Mouse (Mus musculus): ENCODE measurements around the gene Vsig10. TPM values are rescaled to one million over a fixed set of nuclear protein-coding genes. Genes with fewer than 3 reads are reported as not detected.

The Vsig10 gene
- polyA plus RNA-seq, 1 experiment from 2014 or later: 2.0 TPM

- ATAC-seq (ENCODE audit: low FRiP score) (no peak), DNase-seq (ENCODE audit: low spot score) (peak; percentile 76)
- Histone ChIP-seq H3K27me3 (ENCODE audit: control insufficient read depth, insufficient read depth, low read length) (no peaks in the 10 kb centered on the region), H3K27ac (ENCODE audit: low read depth, low read length) (no peak overlapping the region), H3K36me3 (ENCODE audit: control insufficient read depth, insufficient read depth, low read length) (no peaks in the 10 kb centered on the region), H3K4me2 (replicated peaks; ENCODE audit: low read depth, low read length) (no peak overlapping the region), H3K9me3 (ENCODE audit: control insufficient read depth, low read length) (no peaks in the 10 kb centered on the region), H3K9ac (ENCODE audit: low read depth, low read length) (no peak overlapping the region), H3K4me3 (ENCODE audit: low read depth, low read length) (no peak overlapping the region), H3K4me1 (replicated peaks; ENCODE audit: control insufficient read depth, insufficient read depth, low read length) (no peaks in the 10 kb centered on the region)
- WGBS: 45% methylated on average over 11 of the region's 11 CpGs
Measured at GRCm38 (mm10) chr5:117307699-117308098, 11.2 kb upstream of the Vsig10 start.

- Histone ChIP-seq H3K4me2 (replicated peaks; ENCODE audit: low read depth, low read length) (0 out of 2 replicates have a peak overlapping the region, but pooled peaks have one; percentile 2), H3K9ac (ENCODE audit: low read depth, low read length) (no peak overlapping the region), H3K27ac (ENCODE audit: low read depth, low read length) (no peak overlapping the region), H3K4me3 (ENCODE audit: low read depth, low read length) (no peak overlapping the region), H3K9me3 (ENCODE audit: control insufficient read depth, low read length) (no peaks in the 10 kb centered on the region), H3K36me3 (ENCODE audit: control insufficient read depth, insufficient read depth, low read length) (no peaks in the 10 kb centered on the region), H3K27me3 (ENCODE audit: control insufficient read depth, insufficient read depth, low read length) (peaks cover 4% of the 10 kb centered on the region; the same call in 1 of the 2 replicates), H3K4me1 (replicated peaks; ENCODE audit: control insufficient read depth, insufficient read depth, low read length) (no peaks in the 10 kb centered on the region)
- DNase-seq (ENCODE audit: low spot score) (peak; percentile 46), ATAC-seq (ENCODE audit: low FRiP score) (no peak)
- WGBS: 28% methylated on average over 13 of the region's 14 CpGs
Measured at GRCm38 (mm10) chr5:117313420-117313819, 5.5 kb upstream of the Vsig10 start.

- Histone ChIP-seq H3K9ac (ENCODE audit: low read depth, low read length) (no peak overlapping the region), H3K27ac (ENCODE audit: low read depth, low read length) (no peak overlapping the region), H3K27me3 (ENCODE audit: control insufficient read depth, insufficient read depth, low read length) (peaks cover 4% of the 10 kb centered on the region; the same call in 1 of the 2 replicates), H3K36me3 (ENCODE audit: control insufficient read depth, insufficient read depth, low read length) (no peaks in the 10 kb centered on the region), H3K4me2 (replicated peaks; ENCODE audit: low read depth, low read length) (0 out of 2 replicates have a peak overlapping the region, but pooled peaks have one; percentile 2), H3K4me3 (ENCODE audit: low read depth, low read length) (no peak overlapping the region), H3K4me1 (replicated peaks; ENCODE audit: control insufficient read depth, insufficient read depth, low read length) (no peaks in the 10 kb centered on the region), H3K9me3 (ENCODE audit: control insufficient read depth, low read length) (no peaks in the 10 kb centered on the region)
- ATAC-seq (ENCODE audit: low FRiP score): no peak
- WGBS: 38% methylated on average over 10 of the region's 10 CpGs
- no peak for DNase-seq (ENCODE audit: low spot score)
Measured at GRCm38 (mm10) chr5:117313909-117314308, 5.0 kb upstream of the Vsig10 start.

GRCm38 (mm10) chr5:117314587-117315428 lies 4.1 kb upstream of the Vsig10 start:
- H3K4me2 ChIP-seq (replicated peaks; ENCODE audit: low read depth, low read length): no peak overlapping the region
- no peaks in the 10 kb centered on the region for H3K9me3 ChIP-seq (ENCODE audit: control insufficient read depth, low read length)
- ATAC-seq (ENCODE audit: low FRiP score) (no peak), DNase-seq (ENCODE audit: low spot score) (peak; percentile 33)
- H3K36me3 ChIP-seq (ENCODE audit: control insufficient read depth, insufficient read depth, low read length): no peaks in the 10 kb centered on the region
- no peak overlapping the region for H3K27ac ChIP-seq (ENCODE audit: low read depth, low read length)
- H3K4me1 ChIP-seq (replicated peaks; ENCODE audit: control insufficient read depth, insufficient read depth, low read length): no peaks in the 10 kb centered on the region; the same call in 1 of the 2 replicates
- 13% methylated on average over 9 of the region's 9 CpGs for WGBS
- H3K9ac ChIP-seq (ENCODE audit: low read depth, low read length): no peak overlapping the region
- H3K27me3 ChIP-seq (ENCODE audit: control insufficient read depth, insufficient read depth, low read length): peaks cover 6% of the 10 kb centered on the region; the same call in 1 of the 2 replicates
- no peak overlapping the region for H3K4me3 ChIP-seq (ENCODE audit: low read depth, low read length)

GRCm38 (mm10) chr5:117323751-117324150 lies 4.9 kb downstream of the Vsig10 start:
- Histone ChIP-seq H3K9ac (ENCODE audit: low read depth, low read length) (no peak overlapping the region), H3K4me2 (replicated peaks; ENCODE audit: low read depth, low read length) (no peak overlapping the region), H3K27ac (ENCODE audit: low read depth, low read length) (no peak overlapping the region), H3K36me3 (ENCODE audit: control insufficient read depth, insufficient read depth, low read length) (no peaks in the 10 kb centered on the region), H3K27me3 (ENCODE audit: control insufficient read depth, insufficient read depth, low read length) (peaks cover 10% of the 10 kb centered on the region; the same call in 1 of the 2 replicates), H3K9me3 (ENCODE audit: control insufficient read depth, low read length) (no peaks in the 10 kb centered on the region), H3K4me1 (replicated peaks; ENCODE audit: control insufficient read depth, insufficient read depth, low read length) (no peaks in the 10 kb centered on the region; the same call in 1 of the 2 replicates), H3K4me3 (ENCODE audit: low read depth, low read length) (no peak overlapping the region)
- no peak for ATAC-seq (ENCODE audit: low FRiP score)
- WGBS: 80% methylated on average over 9 of the region's 9 CpGs
- DNase-seq (ENCODE audit: low spot score): no peak

- Histone ChIP-seq H3K4me2 (replicated peaks; ENCODE audit: low read depth, low read length) (no peak overlapping the region), H3K9me3 (ENCODE audit: control insufficient read depth, low read length) (no peaks in the 10 kb centered on the region), H3K27me3 (ENCODE audit: control insufficient read depth, insufficient read depth, low read length) (no peaks in the 10 kb centered on the region), H3K27ac (ENCODE audit: low read depth, low read length) (no peak overlapping the region), H3K9ac (ENCODE audit: low read depth, low read length) (no peak overlapping the region), H3K4me3 (ENCODE audit: low read depth, low read length) (no peak overlapping the region), H3K36me3 (ENCODE audit: control insufficient read depth, insufficient read depth, low read length) (no peaks in the 10 kb centered on the region), H3K4me1 (replicated peaks; ENCODE audit: control insufficient read depth, insufficient read depth, low read length) (no peaks in the 10 kb centered on the region)
- DNase-seq (ENCODE audit: low spot score) (no peak), ATAC-seq (ENCODE audit: low FRiP score) (no peak)
- 80% methylated on average over 6 of the region's 6 CpGs for WGBS
Measured at GRCm38 (mm10) chr5:117326408-117326807, 7.5 kb downstream of the Vsig10 start.

- no peaks in the 10 kb centered on the region for H3K36me3 ChIP-seq (ENCODE audit: control insufficient read depth, insufficient read depth, low read length)
- H3K27me3 ChIP-seq (ENCODE audit: control insufficient read depth, insufficient read depth, low read length): no peaks in the 10 kb centered on the region
- no peaks in the 10 kb centered on the region for H3K9me3 ChIP-seq (ENCODE audit: control insufficient read depth, low read length)
- H3K4me2 ChIP-seq (replicated peaks; ENCODE audit: low read depth, low read length): no peak overlapping the region
- H3K4me1 ChIP-seq (replicated peaks; ENCODE audit: control insufficient read depth, insufficient read depth, low read length): no peaks in the 10 kb centered on the region
- DNase-seq (ENCODE audit: low spot score): no peak
- H3K9ac ChIP-seq (ENCODE audit: low read depth, low read length): no peak overlapping the region
- WGBS: 85% methylated on average over 7 of the region's 7 CpGs
- H3K27ac ChIP-seq (ENCODE audit: low read depth, low read length): no peak overlapping the region
- no peak overlapping the region for H3K4me3 ChIP-seq (ENCODE audit: low read depth, low read length)
- no peak for ATAC-seq (ENCODE audit: low FRiP score)
Measured at GRCm38 (mm10) chr5:117330457-117330856, 11.6 kb downstream of the Vsig10 start.

GRCm38 (mm10) chr5:117337999-117338398 lies 19.1 kb downstream of the Vsig10 start:
- Histone ChIP-seq H3K4me1 (replicated peaks; ENCODE audit: control insufficient read depth, insufficient read depth, low read length) (no peaks in the 10 kb centered on the region), H3K27me3 (ENCODE audit: control insufficient read depth, insufficient read depth, low read length) (no peaks in the 10 kb centered on the region), H3K4me2 (replicated peaks; ENCODE audit: low read depth, low read length) (no peak overlapping the region), H3K36me3 (ENCODE audit: control insufficient read depth, insufficient read depth, low read length) (no peaks in the 10 kb centered on the region), H3K9ac (ENCODE audit: low read depth, low read length) (no peak overlapping the region), H3K27ac (ENCODE audit: low read depth, low read length) (no peak overlapping the region), H3K9me3 (ENCODE audit: control insufficient read depth, low read length) (no peaks in the 10 kb centered on the region), H3K4me3 (ENCODE audit: low read depth, low read length) (no peak overlapping the region)
- no peak for DNase-seq (ENCODE audit: low spot score)
- WGBS: 85% methylated on average over 10 of the region's 10 CpGs
- no peak for ATAC-seq (ENCODE audit: low FRiP score)

- H3K9ac ChIP-seq (ENCODE audit: low read depth, low read length): no peak overlapping the region
- ATAC-seq (ENCODE audit: low FRiP score): no peak
- no peaks in the 10 kb centered on the region for H3K27me3 ChIP-seq (ENCODE audit: control insufficient read depth, insufficient read depth, low read length)
- no peak for DNase-seq (ENCODE audit: low spot score)
- no peak overlapping the region for H3K27ac ChIP-seq (ENCODE audit: low read depth, low read length)
- H3K4me2 ChIP-seq (replicated peaks; ENCODE audit: low read depth, low read length): no peak overlapping the region
- H3K4me1 ChIP-seq (replicated peaks; ENCODE audit: control insufficient read depth, insufficient read depth, low read length): no peaks in the 10 kb centered on the region
- H3K36me3 ChIP-seq (ENCODE audit: control insufficient read depth, insufficient read depth, low read length): no peaks in the 10 kb centered on the region
- H3K4me3 ChIP-seq (ENCODE audit: low read depth, low read length): no peak overlapping the region
- 87% methylated on average over 8 of the region's 8 CpGs for WGBS
- H3K9me3 ChIP-seq (ENCODE audit: control insufficient read depth, low read length): no peaks in the 10 kb centered on the region
Measured at GRCm38 (mm10) chr5:117338503-117338902, 19.6 kb downstream of the Vsig10 start.
